Mouse (Mus musculus): ENCODE measurements around the gene Tspan18. TPM values are rescaled to one million over a fixed set of nuclear protein-coding genes. Genes with fewer than 3 reads are reported as not detected.

Tspan18 gene
- polyA plus RNA-seq, 1 experiment from 2014 or later, result 22.2 TPM

DNA sequence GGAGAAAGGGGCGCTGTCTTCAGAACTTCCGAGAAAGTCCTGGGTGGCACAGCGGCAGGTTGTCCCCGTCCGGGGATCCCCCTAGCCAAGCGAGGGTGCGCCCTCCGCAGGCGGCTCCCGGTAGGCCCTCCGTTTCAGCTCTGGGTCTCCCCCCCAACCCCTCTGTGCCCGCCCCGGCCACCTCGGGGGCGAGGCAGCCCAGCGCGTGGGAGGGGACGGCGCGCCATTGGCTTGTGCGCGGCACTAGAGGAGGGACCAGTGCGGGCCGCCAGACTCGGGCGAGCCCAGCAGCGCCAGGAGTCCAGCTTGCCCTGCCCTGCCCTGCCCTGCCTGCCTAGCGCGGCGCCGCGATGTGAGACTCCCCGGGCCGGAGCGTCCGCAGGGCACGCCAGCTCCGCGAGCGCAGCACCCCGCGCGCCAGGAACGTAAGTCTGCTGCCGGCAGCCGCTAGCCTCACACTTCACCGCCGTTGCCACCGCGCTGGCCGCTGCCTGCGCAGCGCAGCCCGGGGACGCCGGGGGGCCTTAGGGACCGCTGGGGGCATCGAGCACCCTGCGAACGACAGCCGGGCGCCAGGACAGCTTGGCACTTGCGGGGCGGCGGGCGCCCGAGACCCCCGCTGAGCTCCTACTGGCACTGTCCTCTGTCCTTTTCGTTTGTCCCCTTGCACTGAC lies 146.8 kb downstream of the Tspan18 start, which contains the start of gene Trp53i11:
Gene Trp53i11, plus strand, starts transcription at position 226 of the 674 bp plus-strand sequence.
- peaks cover 3% of the 10 kb centered on the region; the same call in 1 of the 2 replicates for H3K27me3 ChIP-seq
- peak within 1 kb of the TSS; percentile 95 for H3K27ac ChIP-seq
- H3K4me3 ChIP-seq, result peak within 1 kb of the TSS; percentile 90
- H3K9me3 ChIP-seq (replicated peaks), result no peaks in the 10 kb centered on the region
- ATAC-seq, result peak; percentile 89
- peak within 1 kb of the TSS; percentile 80 for H3K4me2 ChIP-seq
- peaks cover 46% of the 10 kb centered on the region for H3K4me1 ChIP-seq
- no peaks in the 10 kb centered on the region; the same call in 1 of the 2 replicates for H3K36me3 ChIP-seq (ENCODE audit: poor library complexity, severe bottlenecking)
- under 1% methylated on average over 65 of the region's 69 CpGs for WGBS
- H3K9ac ChIP-seq, result peak within 1 kb of the TSS; percentile 98

DNA sequence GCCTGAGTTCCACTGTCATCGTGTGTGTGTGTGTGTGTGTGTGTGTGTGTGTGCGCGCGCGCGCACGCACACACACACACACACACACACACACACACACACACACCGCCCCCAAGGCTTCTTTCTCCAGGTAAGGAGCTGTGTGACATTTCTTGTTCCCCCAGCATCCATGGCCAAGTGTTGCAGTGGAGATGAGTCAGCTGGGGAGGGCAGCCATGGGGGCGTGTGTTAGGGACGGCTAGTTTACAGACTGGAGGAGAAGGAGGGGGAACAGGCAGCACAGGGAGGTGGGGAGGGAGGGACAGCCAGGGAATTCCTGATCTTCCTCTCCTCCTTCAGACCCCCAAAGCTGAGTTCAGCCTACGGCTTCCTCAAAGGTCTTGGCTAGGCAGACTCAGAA lies 151.4 kb downstream of the Tspan18 start:
- ATAC-seq, result no peak
- 76% methylated on average over 11 of the region's 11 CpGs for WGBS
- H3K36me3 ChIP-seq (ENCODE audit: poor library complexity, severe bottlenecking), result no peaks in the 10 kb centered on the region
- no peaks in the 10 kb centered on the region for H3K9me3 ChIP-seq (replicated peaks)
- peaks cover 32% of the 10 kb centered on the region for H3K4me1 ChIP-seq
- peaks cover 21% of the 10 kb centered on the region; the same call in 1 of the 2 replicates for H3K27me3 ChIP-seq
- no peak overlapping the region for H3K4me2 ChIP-seq
- no peak overlapping the region for H3K27ac ChIP-seq
- H3K9ac ChIP-seq, result no peak overlapping the region
- H3K4me3 ChIP-seq, result no peak overlapping the region

DNA sequence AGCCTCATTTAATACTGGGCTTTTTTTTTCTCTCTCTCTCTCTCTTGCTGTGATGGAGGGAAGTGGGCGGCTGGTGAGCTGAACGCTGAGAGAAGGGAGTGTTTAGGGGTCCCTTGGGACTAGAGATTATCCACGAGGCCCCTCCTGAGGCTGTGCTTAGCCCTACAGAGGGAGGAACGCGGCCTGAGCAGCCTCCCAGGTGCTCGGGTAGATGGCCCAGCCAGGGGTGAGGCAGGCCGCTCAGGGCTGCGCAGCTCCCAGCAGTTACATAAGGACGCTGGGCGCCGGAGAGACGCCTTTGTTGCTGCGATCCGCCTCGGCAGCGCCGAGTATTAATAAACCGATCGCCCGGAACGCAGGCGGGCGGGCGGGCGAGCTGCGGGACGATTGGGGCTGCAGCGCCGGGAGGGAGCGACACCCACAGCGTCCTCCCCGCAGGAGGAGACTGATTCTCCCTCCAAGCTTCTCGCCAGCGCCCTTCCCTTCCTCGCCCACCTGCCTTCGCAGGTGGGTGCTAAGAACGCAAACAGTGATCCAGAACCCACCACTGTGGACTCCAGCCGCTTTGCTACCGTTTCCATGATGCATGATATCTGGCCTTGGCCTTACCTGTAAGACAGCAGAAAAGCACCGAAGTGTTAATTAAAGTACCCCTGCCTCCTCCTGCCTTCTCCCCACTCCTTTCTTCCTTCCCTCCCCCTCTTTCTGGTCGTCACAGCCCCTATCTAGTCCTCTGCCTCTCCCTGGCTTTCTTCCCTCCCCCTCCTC lies 154.0 kb downstream of the Tspan18 start:
- Histone ChIP-seq H3K27me3 (0 out of 2 replicates have a peak, but pooled peaks cover 21% of the 10 kb centered on the region), H3K9me3 (replicated peaks) (no peaks in the 10 kb centered on the region), H3K27ac (peak overlapping the region; percentile 75), H3K36me3 (ENCODE audit: poor library complexity, severe bottlenecking) (no peaks in the 10 kb centered on the region), H3K4me1 (peaks cover 53% of the 10 kb centered on the region), H3K4me3 (peak overlapping the region; percentile 37), H3K9ac (peak overlapping the region; percentile 72), H3K4me2 (peak overlapping the region; percentile 69)
- ATAC-seq, result 0 out of 2 replicates have a peak, but pooled peaks have one; percentile 9
- 1% methylated on average over 41 of the region's 41 CpGs for WGBS

GRCm38 (mm10) chr2:93179603-93180002 lies 154.7 kb downstream of the Tspan18 start:
- Histone ChIP-seq H3K4me2 (peak overlapping the region; percentile 69; the same call in 1 of the 2 replicates), H3K9ac (peak overlapping the region; percentile 72; the same call in 1 of the 2 replicates), H3K27me3 (0 out of 2 replicates have a peak, but pooled peaks cover 21% of the 10 kb centered on the region), H3K4me1 (peaks cover 59% of the 10 kb centered on the region), H3K9me3 (replicated peaks) (no peaks in the 10 kb centered on the region), H3K27ac (peak overlapping the region; percentile 75; the same call in 1 of the 2 replicates), H3K36me3 (ENCODE audit: poor library complexity, severe bottlenecking) (no peaks in the 10 kb centered on the region), H3K4me3 (peak overlapping the region; percentile 37)
- no peak for ATAC-seq
- WGBS, result 59% methylated on average over 5 of the region's 5 CpGs

DNA sequence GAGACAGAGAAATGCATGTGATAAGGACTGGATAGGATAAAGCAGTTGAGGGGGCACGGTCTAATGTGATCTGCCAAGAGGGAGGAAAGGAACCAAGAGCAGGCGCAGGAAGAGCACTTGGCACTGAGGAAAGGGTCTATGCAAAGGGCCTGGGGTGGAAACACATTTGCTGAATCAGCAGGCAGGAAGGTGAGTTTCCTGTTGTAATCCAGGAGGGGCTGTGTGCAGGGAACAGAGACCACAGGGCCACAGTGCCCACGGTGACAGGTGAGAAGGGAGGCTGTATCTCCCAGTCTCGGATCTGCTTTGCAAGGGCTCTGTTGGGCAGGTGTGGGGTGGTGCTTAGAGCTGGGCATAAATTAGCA lies 156.0 kb downstream of the Tspan18 start:
- 82% methylated on average over 4 of the region's 4 CpGs for WGBS
- H3K36me3 ChIP-seq (ENCODE audit: poor library complexity, severe bottlenecking), result no peaks in the 10 kb centered on the region
- peak overlapping the region; percentile 96 for H3K27ac ChIP-seq
- no peak overlapping the region for H3K4me2 ChIP-seq
- no peak overlapping the region for H3K9ac ChIP-seq
- H3K4me1 ChIP-seq, result peaks cover 71% of the 10 kb centered on the region
- ATAC-seq, result no peak
- 0 out of 2 replicates have a peak, but pooled peaks cover 18% of the 10 kb centered on the region for H3K27me3 ChIP-seq
- no peaks in the 10 kb centered on the region for H3K9me3 ChIP-seq (replicated peaks)
- H3K4me3 ChIP-seq, result no peak overlapping the region

- Histone ChIP-seq H3K4me3 (no peak overlapping the region), H3K27ac (peak overlapping the region; percentile 96), H3K9me3 (replicated peaks) (no peaks in the 10 kb centered on the region), H3K9ac (no peak overlapping the region), H3K36me3 (ENCODE audit: poor library complexity, severe bottlenecking) (no peaks in the 10 kb centered on the region), H3K4me2 (peak overlapping the region; percentile 45; the same call in 1 of the 2 replicates), H3K4me1 (peaks cover 71% of the 10 kb centered on the region), H3K27me3 (0 out of 2 replicates have a peak, but pooled peaks cover 18% of the 10 kb centered on the region)
- peak; percentile 22; the same call in 1 of the 2 replicates for ATAC-seq
- 71% methylated on average over 20 of the region's 20 CpGs for WGBS
Measured at GRCm38 (mm10) chr2:93177668-93178312, 156.5 kb downstream of the Tspan18 start.

GRCm38 (mm10) chr2:93176871-93177667 lies 157.2 kb downstream of the Tspan18 start:
- Histone ChIP-seq H3K9ac (0 out of 2 replicates have a peak overlapping the region, but pooled peaks have one; percentile 16), H3K27me3 (0 out of 2 replicates have a peak, but pooled peaks cover 18% of the 10 kb centered on the region), H3K4me1 (peaks cover 75% of the 10 kb centered on the region), H3K4me3 (no peak overlapping the region), H3K4me2 (peak overlapping the region; percentile 45), H3K36me3 (ENCODE audit: poor library complexity, severe bottlenecking) (no peaks in the 10 kb centered on the region), H3K9me3 (replicated peaks) (no peaks in the 10 kb centered on the region), H3K27ac (peak overlapping the region; percentile 96)
- ATAC-seq, result peak; percentile 72
- WGBS, result 1% methylated on average over 17 of the region's 17 CpGs

GRCm38 (mm10) chr2:93176193-93176798 lies 158.0 kb downstream of the Tspan18 start:
- Histone ChIP-seq H3K9me3 (replicated peaks) (no peaks in the 10 kb centered on the region), H3K4me2 (peak overlapping the region; percentile 45), H3K4me3 (no peak overlapping the region), H3K36me3 (ENCODE audit: poor library complexity, severe bottlenecking) (no peaks in the 10 kb centered on the region), H3K27ac (peak overlapping the region; percentile 96), H3K4me1 (peaks cover 76% of the 10 kb centered on the region), H3K27me3 (0 out of 2 replicates have a peak, but pooled peaks cover 16% of the 10 kb centered on the region), H3K9ac (0 out of 2 replicates have a peak overlapping the region, but pooled peaks have one; percentile 16)
- ATAC-seq, result peak; percentile 6
- WGBS, result 17% methylated on average over 4 of the region's 4 CpGs

DNA sequence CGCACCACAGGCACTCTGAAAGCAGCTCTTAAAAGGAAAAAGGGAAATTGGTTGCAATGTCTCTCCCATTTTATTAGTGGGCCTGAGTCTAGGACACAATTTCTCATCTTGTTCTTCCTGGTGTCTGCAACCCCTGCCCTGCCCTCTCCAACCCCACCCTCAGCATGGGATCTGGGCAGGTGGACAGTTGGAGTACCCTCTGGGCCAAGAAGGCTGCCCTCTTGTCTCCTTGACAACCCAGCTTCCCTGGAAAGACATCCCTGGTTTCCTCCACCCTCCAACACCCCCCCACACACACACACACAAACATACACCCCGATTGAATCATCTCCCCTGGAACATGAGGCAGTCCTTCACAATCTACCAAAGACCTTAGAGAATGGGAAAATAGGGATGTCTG lies 158.6 kb downstream of the Tspan18 start:
- Histone ChIP-seq H3K9me3 (replicated peaks) (no peaks in the 10 kb centered on the region), H3K27me3 (0 out of 2 replicates have a peak, but pooled peaks cover 14% of the 10 kb centered on the region), H3K9ac (no peak overlapping the region), H3K36me3 (ENCODE audit: poor library complexity, severe bottlenecking) (no peaks in the 10 kb centered on the region), H3K4me2 (no peak overlapping the region), H3K27ac (peak overlapping the region; percentile 96), H3K4me1 (peaks cover 82% of the 10 kb centered on the region), H3K4me3 (no peak overlapping the region)
- ATAC-seq, result no peak
- 68% methylated on average over 2 of the region's 2 CpGs for WGBS

DNA sequence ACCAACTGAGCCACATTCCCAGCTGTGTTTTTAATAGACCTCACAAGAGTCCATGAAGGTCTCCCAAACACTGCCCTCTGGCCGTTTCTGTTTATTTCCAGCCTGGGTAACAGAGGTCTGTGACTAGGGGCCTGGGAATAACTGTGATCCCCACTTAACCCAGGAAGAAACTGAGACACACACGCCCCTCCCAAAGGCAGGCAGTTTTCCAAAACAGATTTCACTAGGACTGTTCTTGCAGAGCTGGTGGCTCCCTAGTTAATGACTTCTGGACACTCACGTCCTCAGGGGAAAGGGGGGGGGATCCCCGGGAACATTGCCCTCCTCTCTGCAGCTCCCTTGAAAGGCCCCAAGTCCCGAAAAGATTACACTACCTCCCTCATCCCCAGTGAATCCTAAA lies 159.0 kb downstream of the Tspan18 start:
- Histone ChIP-seq H3K36me3 (ENCODE audit: poor library complexity, severe bottlenecking) (no peaks in the 10 kb centered on the region), H3K4me2 (no peak overlapping the region), H3K4me3 (no peak overlapping the region), H3K9me3 (replicated peaks) (no peaks in the 10 kb centered on the region), H3K27ac (peak overlapping the region; percentile 96; the same call in 1 of the 2 replicates), H3K4me1 (peaks cover 83% of the 10 kb centered on the region), H3K9ac (no peak overlapping the region), H3K27me3 (0 out of 2 replicates have a peak, but pooled peaks cover 14% of the 10 kb centered on the region)
- 24% methylated on average over 5 of the region's 5 CpGs for WGBS
- no peak for ATAC-seq
